Mouse (Mus musculus): ENCODE data around the gene Tsen34.

- TF ChIP-seq POLR2A (IDR thresholded peaks at IDR 0.05; ENCODE audit: borderline replicate concordance, low read depth, low read length), result no peak
- TF ChIP-seq CTCF (IDR thresholded peaks at IDR 0.05; ENCODE audit: low read depth, low read length), result no peak
Measured at GRCm38 (mm10) chr7:3656966-3657365, 35.7 kb upstream of the Tsen34 start.
